Mouse (Mus musculus): ENCODE data around the gene Fam178b. TPM values are rescaled to one million over a fixed set of nuclear protein-coding genes. Genes with fewer than 3 reads are reported as not detected.
A peak's percentile ranks its signal among the peaks of the same experiment; 100 is the strongest.
"Not testable (repeated sequence)": the region's sequence is repeated elsewhere in the genome, so short reads cannot be mapped to it uniquely, and the experiment has no call there.

The Fam178b gene
- total RNA-seq, 2 experiments from 2014 or later: 0.40 TPM; not detected in 1

DNA sequence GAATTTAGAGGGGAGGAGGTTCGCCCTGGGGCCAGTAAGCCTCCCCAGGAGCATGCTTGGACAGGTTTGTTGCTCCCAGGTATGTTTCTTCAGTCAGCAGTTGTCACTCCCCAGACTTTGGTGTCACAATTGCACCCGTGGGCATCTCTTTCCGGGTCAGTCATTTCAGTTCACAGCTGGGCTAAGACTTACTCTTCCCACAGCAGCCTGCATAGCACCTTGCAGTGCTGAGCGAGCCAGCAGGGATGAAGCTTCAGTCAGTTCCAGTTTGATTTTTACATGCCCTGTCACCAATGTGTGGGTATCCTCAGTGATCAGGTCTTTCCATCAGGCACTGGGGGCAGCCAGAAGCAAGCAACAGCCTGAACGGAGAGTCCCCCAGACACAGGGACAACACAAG is 14.0 kb upstream of the Fam178b start:
- no peak for TF ChIP-seq CTCF (IDR thresholded peaks at IDR 0.05)
- intact Hi-C loops (cut with DNase I): no loop called here

DNA sequence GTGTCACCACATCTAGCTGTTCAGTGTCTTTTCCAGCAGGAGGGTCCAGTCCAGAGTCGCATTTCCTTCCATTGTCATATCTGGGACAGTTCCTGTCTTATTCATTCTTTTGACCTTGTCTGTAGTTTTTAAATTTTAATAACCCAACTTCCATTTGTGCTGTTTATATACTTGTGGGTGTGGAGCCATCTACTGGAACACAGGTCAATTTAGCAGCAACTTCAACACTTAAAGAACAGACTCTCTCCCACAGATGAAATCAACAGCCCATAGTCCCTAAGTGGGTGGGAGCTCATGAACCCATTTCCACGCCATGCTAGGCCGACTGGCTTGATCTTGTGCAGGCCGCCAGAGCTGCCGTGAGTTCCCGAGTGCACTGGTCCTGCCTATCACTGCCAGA is 13.4 kb upstream of the Fam178b start:
- no peak for DNase-seq (ENCODE audit: extremely low spot score in 1 of 2, low spot score in 2 of 2)
- Histone ChIP-seq H3K27ac (no peak overlapping the region), H3K4me3 (no peak overlapping the region)
- intact Hi-C loops (cut with DNase I): no loop called here
- no peak for TF ChIP-seq CTCF (IDR thresholded peaks at IDR 0.05)

More for the DNA sequence above, 14.0 kb upstream of the Fam178b start:
- H3K27ac ChIP-seq: no peak overlapping the region
- DNase-seq (ENCODE audit: extremely low spot score in 1 of 2, low spot score in 2 of 2): no peak
- no peak overlapping the region for H3K4me3 ChIP-seq

DNA sequence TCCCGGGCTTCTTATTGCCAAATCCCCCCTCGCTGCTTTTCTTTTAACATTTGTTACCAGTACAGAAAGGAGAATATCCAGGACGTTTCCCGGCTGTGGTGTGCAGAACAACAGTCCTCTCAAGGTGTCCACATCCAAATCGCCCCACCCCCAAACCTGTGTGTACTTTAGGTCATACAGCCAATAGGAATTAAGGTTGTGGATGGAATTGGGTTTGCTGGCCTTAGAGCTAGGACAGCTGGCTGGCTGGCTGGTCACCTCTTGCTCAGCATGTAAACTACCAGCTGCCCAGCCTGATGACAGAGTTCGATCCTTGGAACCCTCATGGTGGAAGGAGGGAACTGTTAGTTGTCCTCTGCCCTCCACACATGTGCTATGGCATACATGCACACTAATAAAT is 11.9 kb upstream of the Fam178b start:
- no peak for TF ChIP-seq CTCF (IDR thresholded peaks at IDR 0.05)
- intact Hi-C loops (cut with DNase I): loop anchor here (2.0 to 5.0 kb wide), 2 partner anchors 14 to 328 kb away; partner anchors contain the start of gene Kansl3
- no peak for DNase-seq (ENCODE audit: extremely low spot score in 1 of 2, low spot score in 2 of 2)
- Histone ChIP-seq H3K4me3 (no peak overlapping the region), H3K27ac (no peak overlapping the region)

DNA sequence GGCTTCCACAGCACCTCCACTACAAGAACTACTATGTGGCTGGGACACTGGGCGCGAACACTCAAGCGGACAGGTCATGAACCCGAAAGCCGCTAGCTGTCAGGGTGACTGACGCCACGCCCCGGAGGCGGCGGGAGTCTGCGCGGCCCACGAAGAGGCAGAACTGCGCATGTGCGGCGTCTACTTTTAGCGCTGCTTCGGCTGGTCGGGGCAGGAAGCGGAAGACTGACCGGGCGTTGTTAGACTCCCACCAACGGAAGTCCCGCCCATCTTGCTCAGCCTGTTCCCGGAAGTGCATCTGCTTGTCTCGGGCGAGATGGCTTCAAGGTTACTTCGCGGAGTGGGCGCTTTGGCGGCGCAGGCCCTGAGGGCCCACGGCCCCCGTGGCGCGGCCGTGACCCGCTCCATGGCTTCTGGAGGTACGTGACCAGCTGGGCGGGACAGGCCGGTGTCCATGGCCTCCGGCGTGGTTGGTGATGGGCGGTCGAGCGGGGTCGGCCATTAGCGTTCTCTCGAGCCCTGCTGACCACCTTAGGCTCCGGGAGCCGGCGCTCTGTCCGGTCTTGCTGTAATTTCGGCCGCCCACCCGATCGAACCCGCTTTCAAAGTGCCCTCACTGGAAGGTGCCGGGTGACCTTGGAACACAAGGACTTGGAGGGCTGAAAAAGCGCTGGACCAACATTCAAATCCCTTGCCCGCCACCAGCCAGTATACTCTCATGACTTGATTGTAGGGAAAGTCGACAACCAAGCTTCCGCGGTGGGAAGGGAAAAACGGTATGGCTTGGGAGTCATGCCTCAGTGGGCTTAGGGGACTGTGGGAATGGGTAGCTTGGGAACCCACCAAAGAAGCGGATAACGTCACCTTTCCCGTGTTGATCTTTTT is 8.5 kb upstream of the Fam178b start, which contains the start of gene Cox5b:
Cox5b (plus strand) TSS at position 179 of the 885 bp plus-strand sequence.
- intact Hi-C loops (cut with DNase I): loop anchor here (5.0 kb wide), 1 partner anchor 324 kb away; the partner anchor contains the start of gene Kansl3
- DNase-seq (ENCODE audit: extremely low spot score in 1 of 2, low spot score in 2 of 2): peak; percentile 95 to 96
- peak within 1 kb of the TSS; percentile 85 for H3K4me3 ChIP-seq
- no peak for TF ChIP-seq CTCF (IDR thresholded peaks at IDR 0.05)
- H3K27ac ChIP-seq: peak within 1 kb of the TSS; percentile 94

DNA sequence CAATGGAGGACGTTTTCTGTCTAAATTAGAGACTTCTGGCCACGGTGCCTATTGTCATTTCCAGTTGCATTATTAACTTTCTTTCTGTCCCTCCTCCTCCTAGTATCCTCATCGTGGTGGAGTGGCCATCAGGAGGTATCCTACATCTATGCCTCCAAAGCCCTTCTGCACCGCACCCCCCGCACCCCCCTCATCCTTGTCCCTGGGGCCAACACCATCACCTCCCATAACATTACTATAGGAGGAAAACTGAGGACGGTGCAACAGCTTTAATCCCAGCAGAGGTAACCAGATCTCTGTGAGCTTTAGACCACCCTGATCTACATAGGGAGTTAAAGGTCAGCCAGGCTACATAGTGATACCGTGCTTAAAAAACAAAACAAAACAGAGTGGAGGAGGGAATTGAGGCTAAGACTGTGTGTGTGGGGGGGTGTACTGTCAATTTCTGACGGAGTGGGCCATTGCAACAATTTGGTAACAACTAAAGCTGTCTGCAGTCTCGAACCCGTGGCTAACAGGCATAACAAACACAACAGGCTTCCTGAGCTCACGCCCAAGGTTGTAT is 7.8 kb upstream of the Fam178b start:
- no peak for DNase-seq (ENCODE audit: extremely low spot score in 1 of 2, low spot score in 2 of 2)
- peak overlapping the region; percentile 85 for H3K4me3 ChIP-seq
- peak overlapping the region; percentile 85 for H3K27ac ChIP-seq
- intact Hi-C loops (cut with DNase I): loop anchor here (5.0 kb wide), 1 partner anchor 323 kb away; the partner anchor contains the start of gene Kansl3
- TF ChIP-seq CTCF (IDR thresholded peaks at IDR 0.05): no peak

DNA sequence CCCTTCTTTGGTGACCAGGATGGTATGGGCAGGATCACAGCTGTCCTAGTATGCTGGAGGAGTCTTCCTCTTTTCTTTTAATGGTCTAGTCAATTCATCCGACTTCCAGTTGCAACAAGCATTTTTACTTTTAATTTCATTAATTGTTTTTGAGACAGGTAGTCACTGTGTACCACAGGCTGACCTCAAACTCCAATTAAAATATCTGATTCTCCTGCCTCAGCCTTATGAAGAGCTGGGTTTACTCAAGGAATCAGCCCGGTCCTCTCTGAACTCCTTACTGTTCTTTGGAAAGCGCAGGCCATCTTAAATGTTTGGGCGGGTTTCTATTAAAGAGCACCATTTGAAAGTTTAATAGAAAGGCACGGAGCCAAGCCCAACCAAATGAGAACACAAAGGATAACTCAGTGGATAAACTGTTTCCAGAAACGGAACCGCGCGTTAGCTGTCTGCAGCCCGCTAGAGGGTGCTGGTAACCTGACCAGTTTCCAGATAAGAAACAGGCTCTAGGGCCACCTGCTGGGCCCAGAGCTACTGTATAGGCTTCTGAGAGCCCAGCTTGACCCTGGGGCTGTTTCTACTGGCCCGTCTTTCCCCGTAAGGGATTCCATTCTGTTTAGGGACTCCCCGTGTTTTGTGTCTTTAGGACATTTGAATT is 956 bp upstream of the Fam178b start:
- no peak overlapping the region for H3K27ac ChIP-seq
- TF ChIP-seq CTCF (IDR thresholded peaks at IDR 0.05): peak; percentile 95
- intact Hi-C loops (cut with DNase I): loop anchor here (1.0 kb wide), 1 partner anchor 137 kb away; the partner anchor contains the start of gene Ankrd39
- H3K4me3 ChIP-seq: no peak overlapping the region
- DNase-seq (ENCODE audit: extremely low spot score in 1 of 2, low spot score in 2 of 2): peak; percentile 77 to 79

DNA sequence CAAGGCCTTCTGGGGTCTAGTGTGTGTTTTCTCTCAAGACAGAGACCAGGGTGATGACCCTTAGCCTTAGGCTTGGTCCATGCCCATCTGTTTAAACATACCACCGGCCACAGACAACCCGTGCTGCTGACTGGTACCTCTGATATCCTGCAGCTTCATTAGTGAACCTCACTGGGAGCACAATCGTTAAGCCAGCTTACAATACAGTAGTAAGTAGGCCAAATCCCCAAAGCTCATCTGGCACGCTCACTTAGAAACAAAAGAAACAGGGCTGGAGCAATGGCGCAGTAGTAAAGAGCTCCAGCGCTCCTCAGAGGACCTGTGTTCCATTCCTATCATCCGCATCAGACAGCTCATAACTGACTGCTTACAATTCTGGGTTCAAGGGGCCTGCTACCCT is 2.1 kb downstream of the Fam178b start:
- intact Hi-C loops (cut with DNase I): no loop called here
- Histone ChIP-seq H3K4me3 (no peak overlapping the region), H3K27ac (no peak overlapping the region)
- TF ChIP-seq CTCF (IDR thresholded peaks at IDR 0.05): no peak
- no peak for DNase-seq (ENCODE audit: extremely low spot score in 1 of 2, low spot score in 2 of 2)

DNA sequence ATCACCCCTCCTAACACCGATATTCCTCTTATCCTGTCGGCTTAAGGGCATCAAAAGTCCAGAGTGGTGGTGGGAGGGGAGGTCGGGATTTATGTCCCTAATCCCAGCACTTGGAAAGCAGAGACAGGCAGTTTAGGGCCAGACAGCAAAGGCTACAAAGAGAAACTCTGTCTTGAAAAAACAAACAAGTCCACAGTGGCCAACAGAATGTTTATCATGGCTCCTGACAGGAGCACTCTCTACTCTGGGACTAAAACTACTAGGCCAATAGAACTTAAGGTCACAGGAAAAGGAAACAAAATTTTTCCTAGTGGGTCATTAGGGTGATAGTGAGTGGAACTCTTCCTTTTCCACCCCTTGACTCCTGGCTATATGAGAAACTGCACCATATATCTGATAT is 8.0 kb downstream of the Fam178b start:
- no peak for TF ChIP-seq CTCF (IDR thresholded peaks at IDR 0.05)
- no peak overlapping the region for H3K27ac ChIP-seq
- DNase-seq (ENCODE audit: extremely low spot score in 1 of 2, low spot score in 2 of 2): no peak
- no peak overlapping the region for H3K4me3 ChIP-seq
- intact Hi-C loops (cut with DNase I): no loop called here

DNA sequence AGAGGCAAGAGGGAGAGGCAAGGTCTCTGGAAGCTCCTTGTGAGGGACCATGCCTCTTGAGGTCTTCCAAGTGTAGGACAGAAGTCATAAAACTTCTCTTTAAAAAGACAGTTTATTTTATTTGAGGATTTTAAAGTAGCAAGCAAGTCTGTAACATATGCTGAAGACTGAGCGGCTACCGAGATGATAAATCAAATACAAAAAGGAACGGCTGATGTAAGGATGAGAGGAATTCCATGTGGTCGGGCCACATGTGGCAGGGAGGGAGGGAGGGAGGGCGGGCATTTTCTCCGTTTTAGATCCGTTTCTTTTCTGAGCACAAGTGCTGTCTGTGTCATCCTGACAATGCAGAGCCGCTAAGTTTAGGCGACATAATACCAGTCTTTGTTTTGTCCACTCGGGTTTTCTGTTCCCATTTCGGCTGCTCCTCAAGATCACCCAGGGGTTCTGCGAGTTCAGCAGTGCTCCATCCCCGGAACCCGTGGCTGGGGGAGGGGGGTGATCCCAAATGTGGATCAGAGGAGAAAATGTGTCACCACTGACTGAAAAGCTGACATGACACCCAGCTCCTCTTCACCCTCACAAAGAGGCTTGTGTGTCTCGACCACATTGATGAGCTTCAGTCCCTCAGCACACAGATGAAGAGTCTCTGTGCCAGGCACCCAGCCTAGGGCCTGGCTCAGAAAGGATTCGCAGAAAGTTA is 10.2 kb downstream of the Fam178b start:
- DNase-seq (ENCODE audit: extremely low spot score in 1 of 2, low spot score in 2 of 2): no peak

DNA sequence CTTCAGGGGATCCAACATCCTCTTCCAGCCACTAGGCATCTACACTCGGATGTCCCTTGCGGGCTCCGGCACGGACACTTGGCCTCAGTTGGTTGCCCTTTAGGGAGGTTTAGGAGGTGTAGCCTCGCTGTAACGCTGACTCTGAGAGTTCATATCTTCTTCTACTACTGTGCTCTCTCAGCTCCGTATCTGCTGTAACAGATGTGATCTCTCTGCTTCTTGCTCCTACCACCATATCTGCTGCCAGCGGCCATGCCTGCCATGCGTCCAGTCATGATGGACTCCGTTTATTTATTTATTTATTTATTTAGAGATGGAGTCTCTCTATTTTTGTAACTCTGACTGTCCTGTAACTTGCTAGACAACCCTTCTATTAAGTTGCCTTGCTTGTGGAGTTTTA is 11.7 kb downstream of the Fam178b start:
- intact Hi-C loops (cut with DNase I): no loop called here

More for the DNA sequence above, 10.2 kb downstream of the Fam178b start:
- TF ChIP-seq CTCF (IDR thresholded peaks at IDR 0.05): no peak
- no peak overlapping the region for H3K4me3 ChIP-seq
- intact Hi-C loops (cut with DNase I): no loop called here
- no peak overlapping the region for H3K27ac ChIP-seq

DNA sequence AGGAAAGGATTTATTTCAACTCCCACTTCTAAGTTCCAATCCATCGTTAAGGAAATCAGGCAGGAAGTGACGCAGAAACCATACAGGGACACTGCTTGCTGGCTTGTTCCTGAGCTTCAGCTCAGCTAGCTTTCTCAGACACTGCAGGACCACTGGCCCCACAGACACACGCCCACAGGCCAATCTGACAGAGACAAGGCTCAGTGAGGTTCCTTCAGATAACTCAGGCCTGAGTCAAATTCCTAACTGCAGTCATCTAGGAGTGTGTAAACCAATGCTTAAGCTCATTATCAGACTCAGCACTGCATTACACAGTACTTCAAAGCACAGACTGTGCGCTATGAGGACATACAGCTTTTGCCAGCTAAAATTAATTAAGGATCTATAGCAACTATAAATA is 12.7 kb downstream of the Fam178b start:
- Histone ChIP-seq H3K27ac (no peak overlapping the region), H3K4me3 (no peak overlapping the region)
- no peak for TF ChIP-seq CTCF (IDR thresholded peaks at IDR 0.05)
- intact Hi-C loops (cut with DNase I): no loop called here
- DNase-seq (ENCODE audit: extremely low spot score in 1 of 2, low spot score in 2 of 2): no peak

More for the DNA sequence above, 11.7 kb downstream of the Fam178b start:
- no peak overlapping the region for H3K4me3 ChIP-seq
- H3K27ac ChIP-seq: no peak overlapping the region
- DNase-seq (ENCODE audit: extremely low spot score in 1 of 2, low spot score in 2 of 2): no peak
- no peak for TF ChIP-seq CTCF (IDR thresholded peaks at IDR 0.05)

DNA sequence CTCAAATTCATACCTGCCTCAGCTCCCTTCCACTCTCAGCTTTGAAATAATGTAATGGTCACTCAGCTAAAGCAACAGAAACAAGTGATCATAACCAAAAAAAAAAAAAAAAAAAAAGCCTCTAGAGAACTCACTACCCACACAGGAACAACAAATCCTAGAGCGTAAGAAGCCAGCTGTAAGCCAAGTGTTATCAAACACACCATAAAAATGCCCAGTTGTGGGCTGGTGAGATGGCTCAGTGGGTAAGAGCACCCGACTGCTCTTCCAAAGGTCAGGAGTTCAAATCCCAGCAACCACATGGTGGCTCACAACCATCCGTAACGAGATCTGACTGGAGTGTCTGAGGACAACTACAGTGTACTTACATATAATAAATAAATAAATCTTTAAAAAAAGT is 15.0 kb downstream of the Fam178b start:
- H3K4me3 ChIP-seq; DNase-seq (ENCODE audit: extremely low spot score in 1 of 2, low spot score in 2 of 2); H3K27ac ChIP-seq; intact Hi-C loops (cut with DNase I): not testable (repeated sequence)

Data from left cerebral cortex, adult 2 months (tissue).